Mouse (Mus musculus) liver, postnatal 0 days (tissue): ENCODE data around the gene Tcam1.

Experiments used
- CTCF ChIP-seq: sonication (generic); IDR thresholded peaks from 2 replicates; pipeline ENCODE4 v1.5.1; 2016; ENCODE audit warnings: antibody characterized with exemption, low read depth
- EP300 ChIP-seq: IDR thresholded peaks from 2 replicates; pipeline ENCODE4 v1.6.1; 2016; ENCODE audit warnings: antibody characterized with exemption, low read depth, mild to moderate bottlenecking

- no peak for TF ChIP-seq EP300
- TF ChIP-seq CTCF = peak; percentile 58
Observed at GRCm38 (mm10) chr11:106289369-106289768, 12.9 kb downstream of the Tcam1 start.
